Mouse (Mus musculus) liver, embryonic 14.5 days (tissue): ENCODE results near the gene Gm21317. TPM values are rescaled to one million over a fixed set of nuclear protein-coding genes. Genes with fewer than 3 reads are reported as not detected.
"Not testable (repeated sequence)": the region's sequence is repeated elsewhere in the genome, so short reads cannot be mapped to it uniquely, and the experiment has no call there.

Source experiments
- ATAC-seq: fragments of 200-750 bp; cut with Nextera tagmentation; 2 replicates; pipeline ENCODE4 v1.8.0; 2017; ENCODE audit warnings: moderate number of reproducible peaks, mild to moderate bottlenecking, moderate library complexity; ENCODE audit not compliant: insufficient read depth
- DNase-seq, 3 experiments: peaks; one replicate each; pipeline ENCODE4 v3.0.0-alpha.2; 2012 to 2013; ENCODE audit warnings: low read depth in 3 of 3, low spot score in 3 of 3
- H3K27ac ChIP-seq: fragments of 300-500 bp; sonication (generic); 2 replicates; pipeline ENCODE4 v1.5.1; 2014; ENCODE audit warnings: moderate library complexity, mild to moderate bottlenecking, control low read depth, inconsistent platforms
- H3K27me3 ChIP-seq: fragments of 300-500 bp; sonication (generic); 2 replicates; pipeline ENCODE4 v1.6.1; 2014; ENCODE audit warnings: mild to moderate bottlenecking, low read length, moderate library complexity; ENCODE audit not compliant: control insufficient read depth, insufficient read depth
- H3K36me3 ChIP-seq: fragments of 300-500 bp; sonication (generic); replicated peaks from 2 replicates; pipeline ENCODE4 v1.6.1; 2014; ENCODE audit warnings: low read depth; ENCODE audit not compliant: control insufficient read depth, insufficient read depth
- H3K4me1 ChIP-seq, 2 experiments: fragments of 200-500 bp in 1 of 2; fragments of 300-500 bp in 1 of 2; sonication (generic) in 1 of 2; replicated peaks; 2 replicates each; pipeline ENCODE4 v1.6.1; 2012 to 2014; ENCODE audit warnings: antibody characterized with exemption in 1 of 2, inconsistent platforms in 1 of 2, low read length in 1 of 2; ENCODE audit not compliant: control insufficient read depth in 2 of 2, insufficient read depth in 2 of 2
- H3K4me2 ChIP-seq: fragments of 300-500 bp; sonication (generic); 2 replicates; pipeline ENCODE4 v1.6.1; 2014; ENCODE audit warnings: low read depth, mild to moderate bottlenecking, control low read depth, moderate library complexity
- H3K4me3 ChIP-seq, 2 experiments: fragments of 200-500 bp in 1 of 2; fragments of 300-500 bp in 1 of 2; sonication (generic) in 1 of 2; 2 replicates each; pipeline ENCODE4 v1.5.1; 2012 to 2014; ENCODE audit warnings: low read depth in 2 of 2, low read length in 2 of 2, mild to moderate bottlenecking in 2 of 2, control low read depth in 1 of 2, inconsistent platforms in 1 of 2, moderate library complexity in 1 of 2; ENCODE audit not compliant: insufficient read depth in 1 of 2
- H3K9ac ChIP-seq: fragments of 300-500 bp; sonication (generic); replicated peaks from 2 replicates; pipeline ENCODE4 v1.6.1; 2014; ENCODE audit warnings: mild to moderate bottlenecking, control low read depth, moderate library complexity
- H3K9me3 ChIP-seq: fragments of 300-500 bp; sonication (generic); 2 replicates; pipeline ENCODE4 v1.6.1; 2016; ENCODE audit warnings: low read length, mixed read lengths; ENCODE audit not compliant: control insufficient read depth
- WGBS: fragments of 180-500 bp; shearing (Covaris S2); extraction: QIAGEN DNeasy Blood & Tissue Kit; methylation state at CpG from one replicate; pipeline ENCODE4 v1.1.7; 2014; ENCODE audit not compliant: insufficient replicate concordance; 5-methylcytosine and 5-hydroxymethylcytosine counted together
- polyA plus RNA-seq, 2 experiments: library from polyadenylated mRNA; depleted of rRNA in 1 of 2; stranded (reverse) in 1 of 2; unstranded in 1 of 2; fragments of >200 nt; fragmentation: Nextera tagmentation in 1 of 2; extraction: Ambion mirVana in 1 of 2; gene quantifications; 2 replicates each; pipeline versions ENCODE4 v1.2.1 to v1.2.3; 2012 to 2014

Gene Gm21317
- polyA plus RNA-seq (2012; rRNA removed) (not detected in 2 replicates), polyA plus RNA-seq (2014; fragmentation: Nextera tagmentation; extraction: Ambion mirVana) (not detected in 2 replicates)

- ATAC-seq, H3K4me3 ChIP-seq, DNase-seq, H3K4me1 ChIP-seq, H3K9me3 ChIP-seq, H3K27me3 ChIP-seq, H3K9ac ChIP-seq, H3K4me2 ChIP-seq, H3K36me3 ChIP-seq, H3K27ac ChIP-seq: not testable (repeated sequence)
- WGBS = no CpG with 5 or more reads among the region's 6 CpGs
Measured at GRCm38 (mm10) chrY:82224927-82225326, at the start of gene Gm21317. Gene Gm21317 (plus strand): TSS chrY:82225227.
